Mouse (Mus musculus) forebrain, embryonic 16.5 days (tissue): ENCODE measurements around the gene Kcnd3. TPM values are rescaled to one million over a fixed set of nuclear protein-coding genes. Genes with fewer than 3 reads are reported as not detected.

Experiments
- ATAC-seq: fragments of 200-750 bp; cut with Nextera tagmentation; 2 replicates; pipeline ENCODE4 v1.8.0; 2017; ENCODE audit warnings: mild to moderate bottlenecking, moderate library complexity
- H3K27ac ChIP-seq: fragments of 300-500 bp; sonication (generic); 2 replicates; pipeline ENCODE4 v1.5.1; 2014; ENCODE audit warnings: low read length, control low read depth
- H3K27me3 ChIP-seq: fragments of 300-500 bp; sonication (generic); replicated peaks from 2 replicates; pipeline ENCODE4 v1.6.1; 2014; ENCODE audit warnings: low read length; ENCODE audit not compliant: control insufficient read depth, insufficient read depth
- H3K36me3 ChIP-seq: fragments of 300-500 bp; sonication (generic); 2 replicates; pipeline ENCODE4 v1.6.1; 2014; ENCODE audit not compliant: control insufficient read depth, insufficient read depth
- H3K4me1 ChIP-seq: fragments of 300-500 bp; sonication (generic); replicated peaks from 2 replicates; pipeline ENCODE4 v1.6.1; 2014; ENCODE audit warnings: low read length; ENCODE audit not compliant: control insufficient read depth, insufficient read depth
- H3K4me2 ChIP-seq: fragments of 300-500 bp; sonication (generic); 2 replicates; pipeline ENCODE4 v1.6.1; 2014; ENCODE audit warnings: mild to moderate bottlenecking, low read length, control low read depth
- H3K4me3 ChIP-seq: fragments of 300-500 bp; sonication (generic); replicated peaks from 2 replicates; pipeline ENCODE4 v1.5.1; 2014; ENCODE audit warnings: mild to moderate bottlenecking, low read length, control low read depth
- H3K9ac ChIP-seq: fragments of 300-500 bp; sonication (generic); replicated peaks from 2 replicates; pipeline ENCODE4 v1.6.1; 2014; ENCODE audit warnings: low read depth, low read length, control low read depth
- H3K9me3 ChIP-seq: fragments of 300-500 bp; sonication (generic); 2 replicates; pipeline ENCODE4 v1.6.1; 2016; ENCODE audit warnings: low read length; ENCODE audit not compliant: control insufficient read depth
- WGBS: fragments of 180-500 bp; shearing (Covaris S2); extraction: QIAGEN DNeasy Blood & Tissue Kit; methylation state at CpG from one replicate; pipeline ENCODE4 v1.1.7; 2014; 5-methylcytosine and 5-hydroxymethylcytosine counted together
- polyA plus RNA-seq: library from polyadenylated mRNA; unstranded; fragments of >200 nt; fragmentation: Nextera tagmentation; extraction: Ambion mirVana; gene quantifications from 2 replicates; pipeline ENCODE4 v1.2.1, GENCODE M21; 2015

The Kcnd3 gene
- polyA plus RNA-seq, 1 experiment from 2014 or later: 8.6 TPM

GRCm38 (mm10) chr3:105483651-105484052, 31.5 kb downstream of the Kcnd3 start:
- WGBS: 31% methylated on average over 13 of the region's 13 CpGs
- peak; percentile 41 for ATAC-seq
- Histone ChIP-seq H3K9me3 (no peaks in the 10 kb centered on the region), H3K4me3 (no peak overlapping the region), H3K27me3 (no peaks in the 10 kb centered on the region), H3K27ac (no peak overlapping the region), H3K4me2 (peak overlapping the region; percentile 16; the same call in 1 of the 2 replicates), H3K4me1 (peaks cover 28% of the 10 kb centered on the region), H3K9ac (no peak overlapping the region), H3K36me3 (no peaks in the 10 kb centered on the region)

- Histone ChIP-seq H3K27ac (no peak overlapping the region), H3K9me3 (no peaks in the 10 kb centered on the region), H3K27me3 (no peaks in the 10 kb centered on the region), H3K9ac (no peak overlapping the region), H3K4me3 (no peak overlapping the region), H3K36me3 (no peaks in the 10 kb centered on the region), H3K4me2 (no peak overlapping the region), H3K4me1 (peaks cover 17% of the 10 kb centered on the region)
- ATAC-seq: no peak
- WGBS: 50% methylated on average over 8 of the region's 8 CpGs
These were observed 35.0 kb downstream of the Kcnd3 start for GRCm38 (mm10) chr3:105487171-105487570.

- Histone ChIP-seq H3K27me3 (no peaks in the 10 kb centered on the region), H3K27ac (peak overlapping the region; percentile 9), H3K4me1 (peaks cover 12% of the 10 kb centered on the region), H3K36me3 (no peaks in the 10 kb centered on the region), H3K9ac (no peak overlapping the region), H3K9me3 (no peaks in the 10 kb centered on the region), H3K4me3 (no peak overlapping the region), H3K4me2 (no peak overlapping the region)
- WGBS: 19% methylated on average over 4 of the region's 4 CpGs
- ATAC-seq: peak; percentile 60
These were observed 37.5 kb downstream of the Kcnd3 start for GRCm38 (mm10) chr3:105489607-105490006.

DNA sequence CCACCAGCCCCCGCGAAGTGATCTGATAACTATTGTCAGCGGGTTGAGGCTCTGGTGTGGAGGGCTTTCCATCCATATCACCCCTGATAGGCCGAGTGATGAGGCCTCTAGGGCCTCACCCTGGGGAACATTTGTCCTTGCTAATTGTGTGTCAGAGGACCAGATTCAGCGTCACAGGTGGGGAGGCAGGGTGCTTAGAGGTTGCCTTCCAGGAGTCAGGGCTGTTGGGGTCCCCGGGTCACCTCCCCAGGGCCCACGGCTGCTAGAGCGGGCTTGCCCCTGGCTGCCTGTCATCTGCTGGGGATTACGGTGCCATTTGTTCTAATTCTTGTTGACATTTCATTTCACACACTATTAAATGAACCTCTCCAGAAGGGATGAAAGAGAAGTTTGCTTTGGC, 42.8 kb downstream of the Kcnd3 start:
- peaks cover 6% of the 10 kb centered on the region for H3K4me1 ChIP-seq
- 81% methylated on average over 9 of the region's 9 CpGs for WGBS
- ATAC-seq: no peak
- no peaks in the 10 kb centered on the region for H3K27me3 ChIP-seq
- H3K9me3 ChIP-seq: no peaks in the 10 kb centered on the region
- H3K27ac ChIP-seq: no peak overlapping the region
- H3K36me3 ChIP-seq: no peaks in the 10 kb centered on the region
- H3K4me2 ChIP-seq: no peak overlapping the region
- H3K4me3 ChIP-seq: no peak overlapping the region
- H3K9ac ChIP-seq: no peak overlapping the region

DNA sequence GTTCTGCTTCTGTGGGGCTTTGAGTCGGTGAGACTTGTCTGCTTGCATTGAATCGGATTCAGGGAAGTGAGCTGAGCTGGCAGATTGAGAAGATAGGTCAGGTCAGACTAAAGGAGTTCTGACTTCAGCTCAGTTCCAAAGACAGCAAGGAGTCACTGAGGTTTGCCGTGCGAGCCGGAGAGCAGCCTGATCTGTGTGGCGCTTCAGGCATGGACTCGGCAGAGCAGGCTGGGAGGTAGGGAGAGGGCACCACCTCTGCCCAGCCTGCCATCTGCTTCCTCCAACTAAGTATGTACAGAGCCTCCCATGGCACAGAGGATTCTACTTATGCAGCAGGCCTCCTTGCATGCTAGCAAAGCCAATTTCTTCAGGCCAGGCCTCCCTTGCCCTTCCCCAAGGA, 44.1 kb downstream of the Kcnd3 start:
- Histone ChIP-seq H3K27me3 (no peaks in the 10 kb centered on the region), H3K4me2 (no peak overlapping the region), H3K9ac (no peak overlapping the region), H3K27ac (no peak overlapping the region), H3K9me3 (no peaks in the 10 kb centered on the region), H3K4me3 (no peak overlapping the region), H3K4me1 (peaks cover 6% of the 10 kb centered on the region), H3K36me3 (no peaks in the 10 kb centered on the region)
- no peak for ATAC-seq
- WGBS: 74% methylated on average over 7 of the region's 7 CpGs

DNA sequence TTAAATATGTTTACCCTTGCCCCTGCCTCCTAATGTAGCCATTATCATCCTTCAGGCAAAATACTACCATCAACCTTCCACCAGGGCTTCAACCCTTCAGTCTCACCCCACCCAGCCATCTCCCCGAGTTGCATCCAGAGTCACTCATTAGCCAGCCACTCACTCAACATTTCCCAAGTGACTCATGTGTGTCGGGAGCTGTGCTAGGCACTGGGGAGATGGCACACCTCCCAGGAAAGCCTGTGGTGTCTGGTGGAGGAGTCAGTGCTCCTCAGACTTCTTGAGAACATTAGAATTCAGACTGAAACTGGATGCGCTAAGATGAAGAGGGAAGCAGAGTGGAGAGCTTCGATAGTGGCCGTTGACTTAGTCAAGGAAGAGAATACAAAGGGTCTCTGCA, 44.8 kb downstream of the Kcnd3 start:
- Histone ChIP-seq H3K9me3 (no peaks in the 10 kb centered on the region), H3K4me1 (peaks cover 6% of the 10 kb centered on the region), H3K4me3 (no peak overlapping the region), H3K4me2 (no peak overlapping the region), H3K27me3 (no peaks in the 10 kb centered on the region), H3K27ac (no peak overlapping the region), H3K9ac (no peak overlapping the region), H3K36me3 (no peaks in the 10 kb centered on the region)
- no peak for ATAC-seq
- WGBS: 88% methylated on average over 5 of the region's 5 CpGs

- Histone ChIP-seq H3K4me3 (no peak overlapping the region), H3K27me3 (no peaks in the 10 kb centered on the region), H3K36me3 (no peaks in the 10 kb centered on the region), H3K4me1 (peaks cover 12% of the 10 kb centered on the region), H3K4me2 (no peak overlapping the region), H3K9ac (no peak overlapping the region), H3K27ac (no peak overlapping the region), H3K9me3 (no peaks in the 10 kb centered on the region)
- no peak for ATAC-seq
- 90% methylated on average over 1 of the region's 1 CpGs for WGBS
These were observed 48.9 kb downstream of the Kcnd3 start for GRCm38 (mm10) chr3:105501071-105501470.

GRCm38 (mm10) chr3:105504272-105504671, 52.1 kb downstream of the Kcnd3 start:
- Histone ChIP-seq H3K4me3 (no peak overlapping the region), H3K9ac (no peak overlapping the region), H3K36me3 (no peaks in the 10 kb centered on the region), H3K9me3 (no peaks in the 10 kb centered on the region), H3K27ac (no peak overlapping the region), H3K27me3 (no peaks in the 10 kb centered on the region), H3K4me1 (peaks cover 22% of the 10 kb centered on the region), H3K4me2 (no peak overlapping the region)
- ATAC-seq: no peak
- 96% methylated on average over 3 of the region's 3 CpGs for WGBS

- no peaks in the 10 kb centered on the region for H3K9me3 ChIP-seq
- no peaks in the 10 kb centered on the region for H3K36me3 ChIP-seq
- peak overlapping the region; percentile 78 for H3K27ac ChIP-seq
- peak overlapping the region; percentile 43 for H3K9ac ChIP-seq
- WGBS: 16% methylated on average over 15 of the region's 15 CpGs
- H3K4me2 ChIP-seq: peak overlapping the region; percentile 21
- ATAC-seq: peak; percentile 39; the same call in 1 of the 2 replicates
- no peaks in the 10 kb centered on the region for H3K27me3 ChIP-seq
- no peak overlapping the region for H3K4me3 ChIP-seq
- H3K4me1 ChIP-seq: peaks cover 22% of the 10 kb centered on the region
These were observed 53.2 kb downstream of the Kcnd3 start for GRCm38 (mm10) chr3:105505161-105505872.

- 8% methylated on average over 7 of the region's 7 CpGs for WGBS
- Histone ChIP-seq H3K9me3 (no peaks in the 10 kb centered on the region), H3K4me1 (peaks cover 22% of the 10 kb centered on the region), H3K4me3 (no peak overlapping the region), H3K27ac (peak overlapping the region; percentile 78), H3K27me3 (no peaks in the 10 kb centered on the region), H3K4me2 (peak overlapping the region; percentile 21), H3K9ac (peak overlapping the region; percentile 43), H3K36me3 (no peaks in the 10 kb centered on the region)
- peak; percentile 65 for ATAC-seq
These were observed 53.7 kb downstream of the Kcnd3 start for GRCm38 (mm10) chr3:105505873-105506170.
